Mouse (Mus musculus): ENCODE measurements around the gene Nrg4. TPM values are rescaled to one million over a fixed set of nuclear protein-coding genes. Genes with fewer than 3 reads are reported as not detected.
"Not testable (repeated sequence)": the region's sequence is repeated elsewhere in the genome, so short reads cannot be mapped to it uniquely, and the experiment has no call there.

Gene Nrg4
- polyA plus RNA-seq, 1 experiment from 2014 or later, result 0.93 TPM

GRCm38 (mm10) chr9:55233076-55233475 is 93.6 kb downstream of the Nrg4 start:
- not testable (repeated sequence) for H3K4me1 ChIP-seq (replicated peaks; ENCODE audit: control insufficient read depth, insufficient read depth, low read length); H3K9ac ChIP-seq (ENCODE audit: low read length); H3K9me3 ChIP-seq (ENCODE audit: control insufficient read depth, low read length); H3K27me3 ChIP-seq (ENCODE audit: control insufficient read depth, insufficient read depth, low read depth, low read length); H3K4me2 ChIP-seq (ENCODE audit: low read depth, low read length); H3K4me3 ChIP-seq (ENCODE audit: low read length); H3K36me3 ChIP-seq (ENCODE audit: control insufficient read depth, insufficient read depth, low read length); H3K27ac ChIP-seq (ENCODE audit: low read length); ATAC-seq (ENCODE audit: low read depth)
- 51% methylated on average over 11 of the region's 11 CpGs for WGBS

DNA sequence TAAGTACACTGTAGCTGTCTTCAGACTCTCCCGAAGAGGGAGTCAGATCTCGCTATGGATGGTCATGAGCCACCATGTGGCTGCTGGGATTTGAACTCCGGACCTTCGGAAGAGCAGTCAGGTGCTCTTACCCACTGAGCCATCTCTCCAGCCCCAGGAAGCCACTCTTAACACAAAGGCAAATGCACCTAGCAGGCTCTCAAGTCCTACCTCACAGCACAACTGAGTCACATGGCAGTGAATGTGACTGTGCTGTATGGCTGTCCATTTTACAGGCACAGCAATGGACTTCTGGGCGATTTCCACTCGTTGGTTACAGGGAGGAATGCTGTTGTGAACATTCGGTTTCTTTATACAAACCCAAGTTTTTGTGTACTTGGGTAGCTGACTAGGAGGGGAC is 94.1 kb downstream of the Nrg4 start:
- Histone ChIP-seq H3K4me1 (replicated peaks; ENCODE audit: control insufficient read depth, insufficient read depth, low read length) (no peaks in the 10 kb centered on the region), H3K27ac (ENCODE audit: low read length) (no peak overlapping the region), H3K4me3 (ENCODE audit: low read length) (no peak overlapping the region), H3K4me2 (ENCODE audit: low read depth, low read length) (no peak overlapping the region), H3K9me3 (ENCODE audit: control insufficient read depth, low read length) (no peaks in the 10 kb centered on the region), H3K27me3 (ENCODE audit: control insufficient read depth, insufficient read depth, low read depth, low read length) (no peaks in the 10 kb centered on the region), H3K9ac (ENCODE audit: low read length) (no peak overlapping the region), H3K36me3 (ENCODE audit: control insufficient read depth, insufficient read depth, low read length) (no peaks in the 10 kb centered on the region)
- 74% methylated on average over 7 of the region's 7 CpGs for WGBS
- no peak for ATAC-seq (ENCODE audit: low read depth)

GRCm38 (mm10) chr9:55232110-55232509 is 94.5 kb downstream of the Nrg4 start:
- H3K4me1 ChIP-seq (replicated peaks; ENCODE audit: control insufficient read depth, insufficient read depth, low read length), result no peaks in the 10 kb centered on the region
- no peak overlapping the region for H3K27ac ChIP-seq (ENCODE audit: low read length)
- WGBS, result 90% methylated on average over 5 of the region's 5 CpGs
- no peak overlapping the region for H3K9ac ChIP-seq (ENCODE audit: low read length)
- ATAC-seq (ENCODE audit: low read depth), result no peak
- no peak overlapping the region for H3K4me2 ChIP-seq (ENCODE audit: low read depth, low read length)
- H3K4me3 ChIP-seq (ENCODE audit: low read length), result no peak overlapping the region
- H3K27me3 ChIP-seq (ENCODE audit: control insufficient read depth, insufficient read depth, low read depth, low read length), result no peaks in the 10 kb centered on the region
- H3K9me3 ChIP-seq (ENCODE audit: control insufficient read depth, low read length), result no peaks in the 10 kb centered on the region
- no peaks in the 10 kb centered on the region for H3K36me3 ChIP-seq (ENCODE audit: control insufficient read depth, insufficient read depth, low read length)

DNA sequence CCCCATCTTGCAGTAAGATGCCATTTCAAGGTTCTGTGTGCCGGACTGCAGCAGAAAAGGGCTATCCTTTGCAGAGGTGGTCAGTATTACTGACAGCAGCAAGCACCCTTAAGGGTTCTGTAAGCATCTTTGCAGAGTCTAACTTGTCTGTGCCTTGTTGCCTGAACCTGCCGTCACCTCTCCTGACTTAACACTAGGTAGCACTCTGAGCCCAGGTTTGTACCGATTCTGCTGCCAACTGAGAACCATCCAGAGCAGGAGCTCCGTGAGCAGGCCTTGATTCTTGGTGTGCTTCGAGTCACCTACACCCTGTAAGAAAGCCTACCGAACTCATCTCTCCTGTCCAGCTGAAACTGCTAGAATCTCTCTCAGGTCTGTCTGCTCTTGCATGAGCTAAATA is 95.1 kb downstream of the Nrg4 start:
- 57% methylated on average over 6 of the region's 6 CpGs for WGBS
- no peak overlapping the region for H3K9ac ChIP-seq (ENCODE audit: low read length)
- no peaks in the 10 kb centered on the region for H3K36me3 ChIP-seq (ENCODE audit: control insufficient read depth, insufficient read depth, low read length)
- H3K27me3 ChIP-seq (ENCODE audit: control insufficient read depth, insufficient read depth, low read depth, low read length), result no peaks in the 10 kb centered on the region
- no peak overlapping the region for H3K27ac ChIP-seq (ENCODE audit: low read length)
- no peaks in the 10 kb centered on the region for H3K9me3 ChIP-seq (ENCODE audit: control insufficient read depth, low read length)
- no peaks in the 10 kb centered on the region for H3K4me1 ChIP-seq (replicated peaks; ENCODE audit: control insufficient read depth, insufficient read depth, low read length)
- H3K4me2 ChIP-seq (ENCODE audit: low read depth, low read length), result no peak overlapping the region
- H3K4me3 ChIP-seq (ENCODE audit: low read length), result no peak overlapping the region
- ATAC-seq (ENCODE audit: low read depth), result no peak

- WGBS, result 54% methylated on average over 10 of the region's 10 CpGs
- Histone ChIP-seq H3K4me3 (ENCODE audit: low read length) (no peak overlapping the region), H3K27ac (ENCODE audit: low read length) (no peak overlapping the region), H3K36me3 (ENCODE audit: control insufficient read depth, insufficient read depth, low read length) (0 out of 2 replicates have a peak, but pooled peaks cover 2% of the 10 kb centered on the region), H3K4me2 (ENCODE audit: low read depth, low read length) (no peak overlapping the region), H3K27me3 (ENCODE audit: control insufficient read depth, insufficient read depth, low read depth, low read length) (no peaks in the 10 kb centered on the region), H3K4me1 (replicated peaks; ENCODE audit: control insufficient read depth, insufficient read depth, low read length) (no peaks in the 10 kb centered on the region), H3K9ac (ENCODE audit: low read length) (no peak overlapping the region), H3K9me3 (ENCODE audit: control insufficient read depth, low read length) (no peaks in the 10 kb centered on the region)
- ATAC-seq (ENCODE audit: low read depth), result no peak
Observed at GRCm38 (mm10) chr9:55229010-55229409, 97.6 kb downstream of the Nrg4 start.

- H3K4me2 ChIP-seq (ENCODE audit: low read depth, low read length), result no peak overlapping the region
- H3K4me3 ChIP-seq (ENCODE audit: low read length), result no peak overlapping the region
- WGBS, result 83% methylated on average over 4 of the region's 4 CpGs
- H3K9ac ChIP-seq (ENCODE audit: low read length), result no peak overlapping the region
- peaks cover 8% of the 10 kb centered on the region for H3K36me3 ChIP-seq (ENCODE audit: control insufficient read depth, insufficient read depth, low read length)
- no peak for ATAC-seq (ENCODE audit: low read depth)
- H3K27me3 ChIP-seq (ENCODE audit: control insufficient read depth, insufficient read depth, low read depth, low read length), result no peaks in the 10 kb centered on the region
- H3K27ac ChIP-seq (ENCODE audit: low read length), result no peak overlapping the region
- no peaks in the 10 kb centered on the region for H3K4me1 ChIP-seq (replicated peaks; ENCODE audit: control insufficient read depth, insufficient read depth, low read length)
- H3K9me3 ChIP-seq (ENCODE audit: control insufficient read depth, low read length), result no peaks in the 10 kb centered on the region
Observed at GRCm38 (mm10) chr9:55228149-55228548, 98.5 kb downstream of the Nrg4 start.

GRCm38 (mm10) chr9:55226251-55226650 is 100.4 kb downstream of the Nrg4 start:
- ATAC-seq (ENCODE audit: low read depth), result no peak
- Histone ChIP-seq H3K9ac (ENCODE audit: low read length) (no peak overlapping the region), H3K4me2 (ENCODE audit: low read depth, low read length) (no peak overlapping the region), H3K9me3 (ENCODE audit: control insufficient read depth, low read length) (no peaks in the 10 kb centered on the region), H3K27ac (ENCODE audit: low read length) (no peak overlapping the region), H3K36me3 (ENCODE audit: control insufficient read depth, insufficient read depth, low read length) (peaks cover 19% of the 10 kb centered on the region), H3K4me3 (ENCODE audit: low read length) (no peak overlapping the region), H3K27me3 (ENCODE audit: control insufficient read depth, insufficient read depth, low read depth, low read length) (no peaks in the 10 kb centered on the region), H3K4me1 (replicated peaks; ENCODE audit: control insufficient read depth, insufficient read depth, low read length) (no peaks in the 10 kb centered on the region)
- WGBS, result 86% methylated on average over 3 of the region's 3 CpGs

- Histone ChIP-seq H3K4me2 (ENCODE audit: low read depth, low read length) (no peak overlapping the region), H3K4me3 (ENCODE audit: low read length) (no peak overlapping the region), H3K9me3 (ENCODE audit: control insufficient read depth, low read length) (no peaks in the 10 kb centered on the region), H3K27ac (ENCODE audit: low read length) (no peak overlapping the region), H3K9ac (ENCODE audit: low read length) (no peak overlapping the region), H3K36me3 (ENCODE audit: control insufficient read depth, insufficient read depth, low read length) (peaks cover 19% of the 10 kb centered on the region), H3K27me3 (ENCODE audit: control insufficient read depth, insufficient read depth, low read depth, low read length) (no peaks in the 10 kb centered on the region), H3K4me1 (replicated peaks; ENCODE audit: control insufficient read depth, insufficient read depth, low read length) (no peaks in the 10 kb centered on the region)
- WGBS, result 82% methylated on average over 7 of the region's 7 CpGs
- ATAC-seq (ENCODE audit: low read depth), result no peak
Observed at GRCm38 (mm10) chr9:55225165-55225737, 101.4 kb downstream of the Nrg4 start.

DNA sequence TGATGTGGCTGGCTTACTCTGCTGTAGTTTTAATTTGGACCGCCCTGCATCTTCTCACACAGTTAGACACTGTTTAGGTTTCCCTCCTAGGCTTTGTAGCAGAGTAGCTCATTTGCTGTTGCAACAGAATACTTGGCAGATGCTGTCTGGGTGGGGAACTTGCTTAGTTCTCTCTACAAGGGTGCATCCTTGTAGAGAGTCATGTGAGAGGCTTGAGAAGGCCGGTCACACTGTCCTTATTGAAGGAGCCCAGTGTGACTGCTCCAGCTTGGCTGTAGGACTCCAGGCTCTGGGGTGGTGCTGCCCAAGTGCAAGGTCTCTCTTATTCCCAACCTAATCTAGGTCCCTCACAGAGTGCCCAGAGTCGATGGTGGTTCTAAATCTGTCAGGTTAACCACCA is 109.3 kb downstream of the Nrg4 start:
- WGBS, result 92% methylated on average over 3 of the region's 3 CpGs

DNA sequence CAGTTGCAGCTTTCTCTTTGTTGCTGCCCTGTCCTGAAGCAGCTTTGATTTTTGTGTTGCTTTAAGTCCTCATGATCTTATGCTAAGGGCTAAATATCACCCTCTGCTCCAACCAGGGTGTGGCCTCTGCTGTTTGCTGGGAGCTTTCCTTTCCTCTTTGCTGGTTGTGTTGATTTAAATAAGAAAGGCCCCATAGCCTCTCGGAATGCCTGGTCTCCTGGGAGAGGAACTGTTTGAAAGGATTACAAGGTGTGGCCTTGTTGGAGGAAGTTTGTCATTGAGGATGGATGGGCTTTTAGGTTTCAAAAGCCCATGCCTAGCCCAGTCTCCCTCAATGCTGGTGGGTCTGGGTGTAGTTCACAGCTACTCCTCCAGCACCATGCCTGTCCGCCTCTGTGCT is 110.6 kb downstream of the Nrg4 start:
- H3K9ac ChIP-seq (ENCODE audit: low read length), result no peak overlapping the region
- no peaks in the 10 kb centered on the region for H3K27me3 ChIP-seq (ENCODE audit: control insufficient read depth, insufficient read depth, low read depth, low read length)
- no peak overlapping the region for H3K27ac ChIP-seq (ENCODE audit: low read length)
- H3K4me2 ChIP-seq (ENCODE audit: low read depth, low read length), result no peak overlapping the region
- H3K4me1 ChIP-seq (replicated peaks; ENCODE audit: control insufficient read depth, insufficient read depth, low read length), result no peaks in the 10 kb centered on the region
- no peak overlapping the region for H3K4me3 ChIP-seq (ENCODE audit: low read length)
- ATAC-seq (ENCODE audit: low read depth), result no peak
- 77% methylated on average over 2 of the region's 2 CpGs for WGBS
- H3K9me3 ChIP-seq (ENCODE audit: control insufficient read depth, low read length), result no peaks in the 10 kb centered on the region
- peaks cover 40% of the 10 kb centered on the region for H3K36me3 ChIP-seq (ENCODE audit: control insufficient read depth, insufficient read depth, low read length)

More for the DNA sequence above, 109.3 kb downstream of the Nrg4 start:
- H3K27me3 ChIP-seq (ENCODE audit: control insufficient read depth, insufficient read depth, low read depth, low read length), result no peaks in the 10 kb centered on the region
- no peak overlapping the region for H3K27ac ChIP-seq (ENCODE audit: low read length)
- ATAC-seq (ENCODE audit: low read depth), result no peak
- H3K4me1 ChIP-seq (replicated peaks; ENCODE audit: control insufficient read depth, insufficient read depth, low read length), result no peaks in the 10 kb centered on the region
- no peak overlapping the region for H3K9ac ChIP-seq (ENCODE audit: low read length)
- H3K36me3 ChIP-seq (ENCODE audit: control insufficient read depth, insufficient read depth, low read length), result peaks cover 49% of the 10 kb centered on the region
- no peak overlapping the region for H3K4me3 ChIP-seq (ENCODE audit: low read length)
- no peak overlapping the region for H3K4me2 ChIP-seq (ENCODE audit: low read depth, low read length)
- H3K9me3 ChIP-seq (ENCODE audit: control insufficient read depth, low read length), result no peaks in the 10 kb centered on the region
